Mouse (Mus musculus) left cerebral cortex, adult 8-10 months (tissue): Measurements from ENCODE around the gene Pam16. TPM values are rescaled to one million over a fixed set of nuclear protein-coding genes. Genes with fewer than 3 reads are reported as not detected.

Experiments used
- DNase-seq, 2 experiments: peaks; one replicate each; pipeline ENCODE4 v3.0.0; 2022; ENCODE audit warnings: low spot score in 2 of 2
- total RNA-seq, 4 experiments: library from RNA; stranded (reverse); gene quantifications; 2 replicates each; pipeline ENCODE4 v1.2.4; 2022

Gene Pam16
- total RNA-seq, 4 experiments from 2014 or later = 79.9 to 99.6 (median 92.2) TPM

DNA sequence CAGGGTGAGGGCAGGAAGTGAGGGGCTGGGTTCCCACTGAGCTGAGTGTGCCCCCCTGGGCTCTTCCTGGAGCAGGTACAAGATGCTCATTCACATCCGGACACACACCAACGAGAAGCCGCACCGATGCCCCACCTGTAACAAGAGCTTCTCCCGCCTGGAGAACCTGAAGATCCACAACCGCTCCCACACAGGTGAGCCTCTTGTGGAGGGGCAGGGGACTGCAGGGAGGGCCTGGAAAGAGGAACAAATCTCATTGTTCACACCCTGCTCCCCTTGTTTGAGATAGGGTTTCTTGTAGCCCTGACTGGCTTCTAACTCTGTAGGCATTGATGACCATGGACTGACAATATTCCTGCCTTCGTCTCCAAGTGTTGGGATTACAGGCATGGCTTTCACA, 13.1 kb downstream of the Pam16 start:
- no peak for DNase-seq

DNA sequence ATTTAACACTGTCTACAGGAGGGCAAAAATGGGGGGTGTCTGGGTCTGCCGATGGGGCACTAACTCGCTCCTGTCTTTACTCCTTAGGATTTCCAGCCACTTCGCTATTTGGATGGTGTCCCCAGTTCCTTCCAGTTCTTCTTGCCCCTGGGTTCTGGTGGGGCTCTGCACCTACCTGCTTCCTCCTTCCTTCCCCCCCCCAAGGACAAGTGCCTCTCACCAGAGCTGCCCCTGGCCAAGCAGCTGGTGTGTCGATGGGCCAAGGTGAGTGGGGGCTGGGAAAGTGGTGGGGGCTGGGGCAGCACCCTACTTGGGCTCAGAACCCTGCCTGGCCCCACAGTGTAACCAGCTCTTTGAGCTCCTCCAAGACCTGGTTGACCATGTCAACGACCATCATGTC, 13.6 kb downstream of the Pam16 start:
- no peak for DNase-seq

DNA sequence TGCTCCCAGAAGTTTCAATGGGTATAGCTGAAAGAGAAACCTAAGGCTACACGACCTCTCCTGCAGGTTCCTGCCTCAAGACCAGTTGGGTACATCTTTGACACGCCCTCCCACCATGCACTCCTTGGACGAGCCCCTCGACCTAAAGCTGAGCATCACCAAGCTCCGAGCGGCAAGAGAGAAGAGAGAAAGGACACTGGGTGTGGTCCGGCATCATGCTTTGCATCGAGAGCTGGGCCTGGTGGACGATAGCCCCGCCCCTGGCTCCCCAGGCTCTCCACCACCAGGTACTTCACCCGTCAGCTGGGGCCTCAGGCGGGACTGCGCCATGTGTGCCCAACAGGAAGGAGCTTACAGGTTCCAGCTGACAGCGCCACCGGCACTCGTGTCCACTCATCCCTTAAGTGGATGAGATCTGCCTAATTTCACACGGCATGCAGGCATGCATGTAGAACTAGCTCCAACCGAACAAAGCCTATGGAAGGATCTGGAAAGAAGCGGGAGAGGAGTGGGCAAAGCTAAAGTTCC, 16.2 kb downstream of the Pam16 start:
- DNase-seq = no peak

DNA sequence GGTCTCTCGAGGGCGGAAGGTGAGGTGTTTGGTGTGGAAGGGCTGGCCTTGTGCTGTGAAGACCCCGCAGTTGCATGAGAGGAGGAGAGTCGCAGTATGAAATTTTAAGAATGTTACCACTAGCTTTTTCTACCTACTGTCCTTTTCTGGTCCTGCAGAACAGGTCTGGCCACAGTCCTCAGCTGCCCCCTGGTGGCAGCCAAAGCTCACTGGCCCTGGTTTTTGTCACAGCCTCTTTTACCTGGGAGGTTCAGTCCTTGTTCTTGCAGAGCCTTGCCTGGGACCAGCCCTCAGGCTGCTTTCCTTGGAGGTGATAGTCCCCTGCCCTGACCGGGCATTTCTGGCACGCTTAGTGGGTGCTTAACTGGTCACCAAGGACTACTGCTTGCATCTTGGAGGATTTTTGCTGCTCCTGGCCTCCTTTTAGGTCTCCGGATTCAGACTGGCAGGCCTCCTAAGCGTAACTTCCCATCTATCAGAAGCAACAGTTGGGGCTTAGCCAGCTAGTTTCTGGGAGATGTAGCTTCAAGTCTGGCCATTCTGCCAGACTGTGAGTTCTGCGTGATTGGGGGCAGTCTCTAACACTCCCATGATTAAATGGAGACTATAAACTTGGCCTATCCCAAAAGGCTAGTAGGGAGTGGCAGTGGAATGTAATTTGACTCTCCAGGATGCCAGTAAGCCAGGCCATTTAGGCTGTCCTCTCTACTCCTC, 16.8 kb downstream of the Pam16 start:
- no peak for DNase-seq

DNA sequence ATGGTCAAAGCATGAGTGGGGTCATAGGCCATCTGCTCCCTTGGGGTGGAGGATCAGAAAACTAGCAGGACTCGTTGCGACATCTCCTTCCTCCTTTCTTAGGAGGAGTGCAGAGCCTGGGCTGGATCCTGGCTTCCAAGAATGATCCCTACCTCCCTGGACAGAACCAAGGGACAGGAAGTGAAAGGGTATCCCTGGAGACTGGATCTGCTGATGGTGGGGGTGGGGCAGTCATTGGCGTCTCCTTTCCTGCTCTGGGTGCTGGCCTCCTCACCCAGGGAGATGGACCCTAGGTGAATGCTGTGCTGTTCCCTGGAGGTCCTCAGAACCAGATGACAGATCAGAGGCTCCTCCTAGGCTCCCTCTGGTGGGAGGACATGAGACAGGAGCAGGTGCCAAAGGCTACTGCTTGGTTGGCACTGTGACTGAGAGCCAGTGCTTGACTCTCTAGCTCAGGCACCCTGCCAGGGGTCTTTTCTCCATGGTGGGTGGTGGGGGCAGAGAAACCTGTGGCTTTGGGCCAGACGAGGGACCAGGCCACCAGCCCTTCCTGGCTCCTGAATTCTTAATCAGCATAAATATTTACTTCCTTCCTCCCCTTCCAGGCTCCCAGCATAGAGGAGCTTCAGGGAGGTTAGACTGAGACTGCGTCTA, 18.2 kb downstream of the Pam16 start:
- DNase-seq = no peak

DNA sequence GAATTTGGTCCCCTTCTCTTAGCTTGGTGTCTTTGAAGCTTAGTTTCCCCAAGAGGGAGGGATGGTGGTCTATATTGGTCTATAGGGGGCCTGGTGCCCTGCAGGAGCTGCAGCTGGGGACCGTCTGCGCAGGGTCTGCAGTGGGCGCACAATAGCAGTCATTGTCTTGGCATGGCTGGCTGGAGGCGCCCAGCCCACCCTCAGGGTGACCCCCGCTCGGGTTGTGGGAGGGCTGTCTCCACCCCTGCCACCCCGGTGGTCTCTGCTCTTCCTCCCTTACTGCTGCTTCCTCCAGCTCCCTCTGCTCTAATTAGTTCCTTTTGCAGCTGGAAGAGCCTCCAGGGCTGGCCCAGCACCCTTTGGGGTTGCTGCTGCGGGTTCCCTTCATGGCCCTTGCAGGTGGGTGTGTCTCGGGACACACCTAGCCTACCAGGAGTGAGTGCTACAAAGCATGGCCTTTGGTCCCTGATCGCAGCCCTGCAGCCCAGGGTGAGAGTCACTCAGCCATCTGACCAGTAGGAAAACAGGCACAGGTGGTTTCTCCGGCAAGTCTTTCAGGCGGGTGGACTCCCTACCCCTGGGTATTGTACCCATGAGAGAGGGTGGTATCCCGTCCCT, 19.2 kb downstream of the Pam16 start:
- DNase-seq = no peak

DNA sequence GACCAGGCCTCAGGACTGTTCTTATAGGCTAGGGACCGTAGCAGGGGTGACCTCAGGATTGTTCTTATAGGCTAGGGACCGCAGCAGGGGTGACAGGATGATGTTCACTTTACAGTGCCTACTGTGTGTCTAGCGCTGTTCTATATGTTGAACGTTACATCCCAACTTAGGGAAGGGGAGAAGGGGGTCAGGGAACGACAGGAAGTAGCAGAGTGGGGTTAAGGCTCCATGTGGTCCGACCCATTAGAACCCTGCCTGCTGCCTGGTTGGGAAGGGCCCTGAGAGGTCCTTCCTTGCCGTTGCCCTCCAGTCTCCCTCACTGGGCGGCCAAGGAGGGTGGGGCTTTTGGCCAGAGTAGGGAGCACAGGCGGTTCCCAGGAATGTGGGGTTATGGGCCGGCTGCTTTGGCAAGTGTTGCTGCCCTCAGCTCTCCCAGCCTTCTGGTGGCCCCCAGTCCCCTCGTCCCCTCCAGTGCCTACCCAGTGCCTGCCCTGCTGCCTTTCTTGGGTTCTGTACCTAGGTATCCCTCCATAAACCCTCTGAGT, 20.4 kb downstream of the Pam16 start:
- no peak for DNase-seq

DNA sequence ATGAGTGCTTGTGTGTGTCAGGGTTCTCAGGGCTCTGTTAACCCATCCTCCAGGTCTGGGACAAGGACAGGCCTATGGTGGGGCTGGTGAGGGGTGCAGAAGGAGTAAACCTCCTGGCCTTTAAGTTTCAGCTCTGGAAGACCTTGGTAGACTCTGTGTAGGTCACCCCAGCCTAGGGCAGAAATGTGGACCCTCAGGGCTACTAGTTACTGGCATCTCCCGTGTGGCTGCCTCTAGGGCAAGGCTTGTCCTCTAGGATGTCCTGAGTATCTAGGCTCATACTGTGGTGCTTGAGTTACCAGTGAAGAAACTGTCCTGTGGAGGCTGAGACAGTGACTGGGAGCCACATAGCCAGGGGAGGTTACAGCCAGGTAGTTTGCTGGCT, 21.3 kb downstream of the Pam16 start:
- no peak for DNase-seq

DNA sequence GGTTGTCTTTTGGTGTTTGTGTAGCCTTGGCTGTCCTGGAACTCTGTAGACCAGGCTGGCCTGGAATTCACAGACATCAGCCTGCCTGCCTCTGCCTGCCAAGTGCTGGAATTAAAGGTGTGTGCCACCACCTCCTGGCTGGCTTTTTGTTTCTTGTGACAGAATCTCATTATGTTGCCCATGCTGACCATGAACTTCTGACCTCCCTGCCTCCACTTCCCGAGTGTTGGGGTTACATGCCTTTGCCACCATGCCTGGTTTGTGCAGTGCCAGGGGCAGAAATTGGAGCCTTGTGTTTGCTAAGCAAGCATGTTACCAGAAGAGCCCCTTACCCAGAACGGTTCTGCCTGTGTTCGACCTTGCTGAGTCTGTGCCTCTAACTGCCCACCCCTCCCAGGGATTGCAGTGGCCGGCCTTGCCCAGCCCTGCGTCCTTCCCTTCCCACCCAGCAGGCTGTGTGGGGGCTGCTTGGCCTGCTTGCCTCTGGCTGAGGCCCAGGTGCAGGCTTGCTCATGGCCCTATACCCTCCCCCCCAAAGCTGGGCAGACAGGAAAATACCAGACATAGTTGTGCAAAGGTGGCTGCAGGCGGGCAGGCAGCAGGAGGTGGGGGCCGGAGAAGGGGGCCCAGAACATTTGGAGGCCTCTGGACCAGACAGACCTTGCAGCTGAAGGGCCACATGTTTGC, 21.9 kb downstream of the Pam16 start:
- no peak for DNase-seq

DNA sequence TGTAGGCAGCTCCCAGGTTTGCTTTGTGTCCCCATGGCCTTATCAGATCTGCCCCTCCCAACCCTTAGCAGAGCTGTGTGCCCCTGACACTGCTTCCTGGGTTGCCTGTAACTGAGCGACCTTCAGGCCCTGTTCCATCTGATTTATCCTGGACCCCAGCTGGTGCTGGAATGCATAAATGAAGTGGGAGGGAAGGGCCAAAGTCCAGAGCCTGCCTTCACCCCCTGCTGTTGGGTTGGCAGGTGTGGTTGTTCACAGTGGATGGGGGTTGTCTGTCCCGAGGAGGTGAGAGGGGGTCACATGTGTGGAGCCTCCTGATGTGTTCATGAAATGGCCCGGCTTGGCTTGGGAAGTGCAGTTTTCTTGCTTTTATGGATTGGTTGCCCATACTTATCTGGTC, 22.6 kb downstream of the Pam16 start:
- no peak for DNase-seq

DNA sequence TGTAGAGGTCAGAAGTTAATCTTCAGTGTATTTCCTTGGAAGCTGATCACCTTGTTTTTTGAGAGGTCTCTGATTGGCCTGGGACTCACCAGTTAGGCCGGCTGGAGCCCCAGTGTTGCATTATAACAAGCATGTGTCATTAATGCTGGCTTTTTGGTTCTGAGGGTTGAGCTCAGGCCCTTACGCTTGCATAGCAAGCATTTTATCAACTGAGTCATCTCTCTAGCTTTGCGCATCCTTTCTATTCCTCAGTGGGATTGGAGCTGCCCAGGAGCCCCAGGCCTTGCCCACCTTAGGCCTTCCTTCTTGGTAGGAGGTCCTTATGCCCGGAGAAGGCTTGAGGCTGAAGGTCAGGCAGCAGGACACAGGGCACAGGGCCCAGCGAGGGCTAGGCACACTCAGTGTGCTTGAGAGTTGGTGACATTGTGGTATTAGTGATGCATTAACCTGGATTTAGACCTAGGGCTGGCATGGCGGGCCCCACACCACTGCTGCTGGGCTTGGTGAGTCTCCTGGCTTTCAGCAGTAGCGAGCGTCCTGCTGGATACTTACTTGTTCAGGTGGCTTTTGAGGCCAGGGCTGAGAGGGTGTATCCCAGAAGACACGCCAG, 24.0 kb downstream of the Pam16 start:
- DNase-seq = no peak

DNA sequence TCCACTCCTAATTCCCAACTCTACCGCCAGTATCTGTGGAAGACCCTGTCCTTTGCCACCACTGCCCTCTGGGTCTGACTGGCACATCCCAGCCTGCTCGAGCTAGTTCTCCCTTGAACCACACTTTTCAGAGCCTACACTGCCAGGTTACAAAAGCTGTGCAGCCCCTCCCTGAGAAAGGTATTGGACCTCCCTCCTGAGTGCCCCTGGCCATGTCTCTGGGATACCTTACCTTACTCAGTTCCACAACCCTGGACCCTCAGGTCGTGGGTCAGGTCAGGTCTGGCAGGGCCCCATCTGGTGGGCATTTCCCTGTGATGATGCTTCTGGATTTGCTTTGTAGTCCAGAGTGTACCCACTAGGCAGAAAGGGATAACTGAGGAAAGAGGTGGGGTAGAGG, 25.2 kb downstream of the Pam16 start:
- no peak for DNase-seq

DNA sequence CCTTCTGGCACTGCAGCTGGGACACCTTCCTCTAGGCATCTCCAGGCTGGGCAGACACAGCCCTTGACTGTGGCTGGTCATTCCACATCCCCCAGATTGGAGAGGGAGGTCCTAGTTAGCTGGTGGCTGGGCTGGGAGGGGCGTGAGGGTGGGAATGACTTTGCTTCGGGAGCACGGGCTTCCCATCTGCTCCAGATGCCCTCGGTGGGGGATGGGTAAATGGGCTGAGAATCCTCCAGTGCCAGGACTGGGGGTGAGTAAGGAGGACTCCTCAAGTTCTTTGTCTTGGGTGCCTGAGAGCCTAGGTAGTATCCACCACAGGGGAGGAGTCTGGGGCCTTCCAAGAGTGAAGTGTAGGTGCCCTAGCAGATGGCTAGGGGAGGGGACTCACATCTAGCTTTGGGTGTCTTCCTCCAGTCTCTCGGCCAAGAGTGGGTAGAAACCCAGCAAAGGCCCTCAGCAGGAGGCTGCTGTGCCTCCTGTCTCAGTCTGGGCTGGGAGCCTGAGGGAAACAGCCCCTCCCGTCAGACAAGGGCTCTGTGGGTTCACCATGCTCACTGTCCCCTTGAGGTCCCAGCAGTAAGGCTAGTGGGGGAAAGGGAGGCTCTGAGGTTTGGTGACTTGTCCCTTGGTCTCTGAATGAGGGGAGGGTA, 25.8 kb downstream of the Pam16 start:
- DNase-seq = no peak

DNA sequence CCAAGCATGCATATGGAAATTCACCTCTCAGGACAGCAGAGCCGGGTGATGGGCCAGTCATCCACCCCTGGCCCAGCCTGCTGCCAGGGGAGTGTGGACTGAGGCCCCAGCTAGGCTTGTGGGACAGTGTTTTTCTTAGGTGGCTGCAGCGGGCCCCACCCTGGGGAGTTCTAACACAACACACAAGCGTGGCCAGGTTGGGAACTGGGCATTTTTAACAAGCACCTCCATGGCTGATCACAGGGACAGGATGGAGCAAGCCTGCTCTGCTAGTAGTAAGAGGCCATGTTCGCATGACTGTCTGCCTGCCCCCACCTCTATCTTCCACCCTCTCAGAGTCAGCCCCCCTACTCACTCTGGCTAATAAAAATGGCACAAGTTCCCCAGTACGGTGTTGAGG, 26.7 kb downstream of the Pam16 start:
- DNase-seq = no peak

DNA sequence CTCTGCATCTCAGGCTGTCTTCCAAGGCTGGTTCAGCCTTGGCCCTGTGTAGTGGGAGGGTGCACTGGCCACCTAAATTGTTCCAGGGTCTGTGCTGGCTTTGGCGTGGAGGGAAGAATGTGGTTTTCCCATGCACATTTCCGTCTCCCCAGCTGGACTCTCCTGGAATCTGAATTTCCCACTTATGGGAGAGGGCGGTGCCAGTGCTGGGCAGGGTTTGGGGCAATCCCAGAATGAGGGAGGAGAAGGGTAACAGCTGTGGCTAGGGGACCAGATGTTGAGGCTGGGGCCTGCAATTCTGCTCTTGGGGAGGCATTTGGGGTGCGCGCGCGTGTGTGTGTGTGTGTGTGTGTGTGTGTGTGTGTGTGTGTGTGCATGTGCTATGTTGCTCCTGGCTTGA, 27.5 kb downstream of the Pam16 start:
- no peak for DNase-seq

DNA sequence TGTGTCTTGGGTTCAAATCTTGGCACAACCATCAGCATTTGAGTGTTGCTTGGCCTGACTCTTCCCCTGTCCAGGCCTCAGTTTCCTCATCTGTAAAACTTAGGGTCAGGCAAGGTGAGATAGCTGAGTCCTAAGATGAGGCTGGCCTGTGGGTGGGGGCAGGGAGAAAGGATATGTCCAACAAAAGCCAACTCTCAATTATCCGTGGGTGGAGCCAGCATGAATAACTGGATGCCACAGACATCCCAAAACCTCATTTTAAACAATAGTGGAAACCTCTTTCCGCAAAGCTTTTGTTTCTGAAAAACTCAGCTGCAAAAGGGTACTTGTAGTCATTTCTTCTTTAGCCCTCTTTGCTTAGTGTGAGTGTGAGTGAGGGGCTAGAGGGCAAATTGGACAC, 28.0 kb downstream of the Pam16 start:
- no peak for DNase-seq

DNA sequence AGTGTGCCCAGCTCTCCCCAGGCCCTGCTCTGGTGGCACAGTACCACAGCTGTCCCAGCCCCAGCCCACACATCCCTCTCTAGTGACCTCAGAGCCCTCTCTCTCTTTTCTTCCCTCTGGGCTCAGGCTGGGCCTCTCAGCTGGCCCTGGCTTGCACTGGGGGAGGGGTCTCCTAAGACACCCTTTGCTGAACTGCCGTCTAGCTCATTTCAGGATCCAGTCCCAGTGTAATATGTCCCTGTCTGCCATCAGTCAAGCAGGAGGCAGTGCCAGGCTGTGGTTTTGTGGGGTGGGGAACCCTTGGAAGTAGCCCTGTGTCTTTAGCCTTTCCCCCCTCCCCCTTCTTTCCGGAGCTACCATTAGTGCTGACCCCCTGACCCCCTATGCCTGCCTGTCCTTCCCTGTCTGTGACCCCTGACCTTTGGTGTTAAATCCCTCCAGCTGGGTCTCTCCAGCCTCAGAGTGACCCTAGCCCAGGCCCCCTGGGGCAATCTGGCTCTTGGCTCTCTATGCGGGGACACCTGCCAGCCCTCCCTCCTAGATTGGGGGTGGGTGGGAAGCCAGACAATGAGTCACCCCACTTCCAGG, 28.6 kb downstream of the Pam16 start:
- no peak for DNase-seq

DNA sequence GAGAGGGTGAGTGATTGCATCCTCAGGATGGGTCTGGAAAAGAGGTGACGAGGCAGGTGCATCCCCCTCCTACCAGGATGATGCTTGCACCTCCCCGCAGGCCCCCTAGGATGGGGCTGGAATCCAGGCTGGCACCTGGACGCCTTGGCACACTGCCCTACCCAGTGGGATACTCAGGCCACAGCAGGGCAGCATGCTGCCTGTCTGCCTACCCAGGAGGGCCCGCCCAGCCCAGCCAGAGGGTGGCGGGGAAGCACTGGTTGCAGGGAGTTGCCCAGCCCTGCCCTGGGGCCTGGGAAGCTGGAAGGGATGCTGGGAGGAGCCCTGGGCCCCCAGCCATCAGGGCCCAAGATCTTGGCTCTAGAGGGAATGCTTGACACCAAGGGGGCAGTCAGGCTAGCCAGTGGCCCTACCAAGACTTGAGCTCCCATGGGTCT, 29.2 kb downstream of the Pam16 start:
- no peak for DNase-seq

DNA sequence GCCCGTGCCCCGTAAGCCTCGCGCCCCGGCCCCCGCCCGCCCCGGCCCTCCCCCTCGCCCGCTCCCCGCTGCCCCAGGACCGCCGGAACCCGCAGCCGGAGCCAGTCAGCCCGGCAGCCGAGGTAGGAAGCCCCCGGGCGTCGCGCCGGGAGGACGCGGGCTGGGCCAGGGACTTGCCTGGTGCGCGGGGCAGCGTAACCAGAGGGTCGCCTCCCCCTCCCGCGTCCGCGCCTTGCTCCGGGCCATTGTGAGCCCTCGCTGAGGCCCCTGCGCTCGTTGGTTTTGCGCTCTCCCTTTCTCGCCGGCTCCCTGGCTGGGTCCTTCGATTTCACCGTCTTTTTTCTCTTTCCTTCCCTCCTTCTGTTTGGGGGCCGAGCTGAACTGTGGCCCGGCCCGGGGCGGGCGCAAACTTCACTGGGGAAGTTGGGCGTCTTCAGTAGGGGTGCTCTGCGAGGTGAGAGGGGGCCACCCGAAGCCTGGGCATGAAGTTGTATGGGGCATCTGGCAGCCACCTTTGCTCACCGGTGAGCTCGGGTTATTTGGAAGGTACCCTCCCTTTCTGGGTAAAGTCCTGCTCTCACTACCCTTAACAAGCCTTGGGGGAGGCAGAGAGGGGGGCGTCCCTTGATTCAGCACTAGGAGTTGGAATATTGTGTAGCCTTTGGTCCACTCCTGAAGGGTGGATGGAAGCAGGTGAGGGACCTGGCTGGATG, 29.8 kb downstream of the Pam16 start:
- no peak for DNase-seq
